Mouse (Mus musculus): ENCODE measurements at regions not wholly inside any gene's neighbourhood (a gene's known extent, or its start where the extent isn't known, plus 50 kb on each side); places are given as distances from the start of the nearest gene placed in this dataset.

DNA sequence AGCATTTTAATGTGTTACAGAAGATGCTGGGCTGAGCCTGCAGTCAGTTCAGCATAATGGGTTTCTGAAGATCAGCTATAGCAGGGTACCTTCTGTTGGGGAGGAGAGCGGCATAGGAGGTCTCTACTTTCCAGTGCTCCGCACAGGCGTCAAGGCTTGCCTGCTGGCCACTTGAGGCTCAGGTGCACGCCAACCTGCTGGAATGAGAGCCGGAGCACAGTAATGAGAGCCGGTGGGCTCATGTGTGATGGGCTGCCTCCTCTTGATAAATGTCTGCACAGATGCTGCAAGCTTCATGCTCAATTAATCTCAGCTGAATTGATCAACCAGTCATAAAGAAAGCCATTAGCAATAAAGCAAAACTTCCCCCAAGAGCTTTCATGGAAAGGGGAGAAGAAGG is 290.6 kb downstream of the Foxo1 start:
- Histone ChIP-seq H3K27me3 (ENCODE audit: control insufficient read depth, insufficient read depth, low read length) (no peaks in the 10 kb centered on the region), H3K4me1 (replicated peaks; ENCODE audit: control insufficient read depth in 2 of 2, insufficient read depth in 2 of 2, low read length in 1 of 2) (peaks cover 0 to 4% of the 10 kb centered on the region in 2 experiments; a peak in 1 of 4 replicates), H3K9me3 (ENCODE audit: control insufficient read depth, low read length) (no peaks in the 10 kb centered on the region), H3K4me2 (ENCODE audit: low read depth) (no peak overlapping the region), H3K27ac (no peak overlapping the region), H3K4me3 (ENCODE audit: insufficient read depth in 1 of 2, low read depth in 2 of 2, low read length in 2 of 2) (no peak overlapping the region), H3K36me3 (replicated peaks; ENCODE audit: control insufficient read depth, insufficient read depth, low read depth) (no peaks in the 10 kb centered on the region), H3K9ac (replicated peaks) (no peak overlapping the region)
- no peak for ATAC-seq (ENCODE audit: insufficient read depth)
- 66% methylated on average over 6 of the region's 6 CpGs for WGBS (ENCODE audit: insufficient replicate concordance)
- no peak for DNase-seq (ENCODE audit: low read depth in 3 of 3, low spot score in 3 of 3)
- TF ChIP-seq CTCF (IDR thresholded peaks at IDR 0.05; ENCODE audit: low read depth) = no peak
- TF ChIP-seq EP300 (IDR thresholded peaks at IDR 0.05; ENCODE audit: low read depth) = no peak

DNA sequence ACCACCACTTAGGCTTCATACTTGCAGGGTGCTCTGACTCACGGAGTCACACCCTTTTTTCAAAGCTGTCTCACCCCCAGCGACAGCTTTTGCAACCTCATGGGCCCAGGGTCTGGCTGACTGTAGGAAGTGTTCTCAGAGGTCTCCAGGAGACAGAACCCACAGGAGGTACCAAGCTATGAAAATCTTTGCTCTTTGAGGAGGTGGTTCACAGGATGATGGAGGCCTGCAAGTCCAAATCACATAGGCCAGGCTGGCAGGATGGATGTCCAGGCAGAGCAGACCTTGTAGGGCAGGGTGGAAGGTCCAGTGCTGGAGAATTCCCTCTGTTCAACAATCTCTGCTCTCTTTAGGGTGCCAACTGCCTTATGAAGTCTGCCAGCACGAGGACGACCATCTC is 289.2 kb downstream of the Foxo1 start:
- Histone ChIP-seq H3K36me3 (replicated peaks; ENCODE audit: control insufficient read depth, insufficient read depth, low read depth) (no peaks in the 10 kb centered on the region), H3K9me3 (ENCODE audit: control insufficient read depth, low read length) (no peaks in the 10 kb centered on the region), H3K27me3 (ENCODE audit: control insufficient read depth, insufficient read depth, low read length) (no peaks in the 10 kb centered on the region), H3K4me1 (replicated peaks; ENCODE audit: control insufficient read depth in 2 of 2, insufficient read depth in 2 of 2, low read length in 1 of 2) (peaks cover 0 to 4% of the 10 kb centered on the region in 2 experiments; a peak in 1 of 4 replicates), H3K9ac (replicated peaks) (no peak overlapping the region), H3K27ac (no peak overlapping the region), H3K4me2 (ENCODE audit: low read depth) (no peak overlapping the region), H3K4me3 (ENCODE audit: insufficient read depth in 1 of 2, low read depth in 2 of 2, low read length in 2 of 2) (no peak overlapping the region)
- no peak for DNase-seq (ENCODE audit: low read depth in 3 of 3, low spot score in 3 of 3)
- 45% methylated on average over 4 of the region's 4 CpGs for whole genome bisulfite sequencing (ENCODE audit: insufficient replicate concordance)
- ATAC-seq (ENCODE audit: insufficient read depth) = no peak
- TF ChIP-seq CTCF (IDR thresholded peaks at IDR 0.05; ENCODE audit: low read depth) (no peak), EP300 (IDR thresholded peaks at IDR 0.05; ENCODE audit: low read depth) (no peak)

DNA sequence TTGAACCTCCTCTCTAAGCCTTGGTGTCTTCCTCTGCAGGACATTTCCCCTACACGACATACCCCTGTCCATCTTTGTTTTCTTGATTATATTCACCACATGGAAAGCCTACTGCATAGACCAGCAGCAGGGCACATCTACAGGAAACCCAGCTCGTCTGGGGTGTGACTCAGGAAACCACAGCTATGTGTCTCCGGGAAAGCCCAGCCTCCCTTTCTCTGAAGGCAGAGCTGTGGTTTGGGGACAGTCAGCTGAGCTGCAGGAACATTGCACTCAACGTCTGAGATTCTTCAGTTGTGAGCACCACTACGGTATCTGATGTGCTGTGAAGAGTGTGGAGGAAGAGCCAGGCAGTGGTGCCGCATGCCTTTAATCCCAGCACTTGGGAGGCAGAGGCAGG is 286.9 kb downstream of the Foxo1 start:
- TF ChIP-seq EP300 (IDR thresholded peaks at IDR 0.05; ENCODE audit: low read depth) = no peak
- TF ChIP-seq CTCF (IDR thresholded peaks at IDR 0.05; ENCODE audit: low read depth) = no peak
- 10% methylated on average over 6 of the region's 6 CpGs for WGBS (ENCODE audit: insufficient replicate concordance)
- peak in 1 of 3 experiments; percentile 13 for DNase-seq (ENCODE audit: low read depth in 3 of 3, low spot score in 3 of 3)

DNA sequence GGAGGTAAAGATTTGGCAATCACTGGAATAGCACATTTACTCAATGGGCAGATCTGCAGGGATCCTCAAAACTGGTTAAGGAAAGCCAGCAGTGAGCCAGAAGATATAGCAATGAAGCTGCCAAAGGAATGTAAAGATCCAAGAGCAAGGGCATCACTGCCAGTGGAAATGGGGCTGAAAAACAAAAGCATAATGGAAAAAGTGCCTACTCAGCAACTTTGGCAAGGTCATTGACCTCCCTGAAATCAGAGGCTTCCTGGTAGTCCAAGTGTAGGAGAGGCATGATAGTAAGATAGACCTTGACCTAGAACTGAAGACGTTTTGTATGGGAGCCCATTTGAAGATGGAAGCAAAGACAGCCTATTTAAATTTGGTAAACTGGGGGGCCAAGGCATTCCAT is 286.4 kb downstream of the Foxo1 start:
- TF ChIP-seq CTCF (IDR thresholded peaks at IDR 0.05; ENCODE audit: low read depth) = no peak
- H3K4me1 ChIP-seq (replicated peaks; ENCODE audit: control insufficient read depth in 2 of 2, insufficient read depth in 2 of 2, low read length in 1 of 2) = peaks cover 0 to 4% of the 10 kb centered on the region in 2 experiments; a peak in 1 of 4 replicates
- no peaks in the 10 kb centered on the region for H3K27me3 ChIP-seq (ENCODE audit: control insufficient read depth, insufficient read depth, low read length)
- no peak overlapping the region for H3K27ac ChIP-seq
- no peak overlapping the region for H3K4me3 ChIP-seq (ENCODE audit: insufficient read depth in 1 of 2, low read depth in 2 of 2, low read length in 2 of 2)
- DNase-seq (ENCODE audit: low read depth in 3 of 3, low spot score in 3 of 3) = no peak
- H3K4me2 ChIP-seq (ENCODE audit: low read depth) = no peak overlapping the region
- no peak for ATAC-seq (ENCODE audit: insufficient read depth)
- no peaks in the 10 kb centered on the region for H3K36me3 ChIP-seq (replicated peaks; ENCODE audit: control insufficient read depth, insufficient read depth, low read depth)
- WGBS (ENCODE audit: insufficient replicate concordance) = 30% methylated on average over 1 of the region's 1 CpGs
- H3K9me3 ChIP-seq (ENCODE audit: control insufficient read depth, low read length) = no peaks in the 10 kb centered on the region
- H3K9ac ChIP-seq (replicated peaks) = no peak overlapping the region

More for the DNA sequence above, 286.9 kb downstream of the Foxo1 start:
- H3K27ac ChIP-seq = no peak overlapping the region
- H3K4me2 ChIP-seq (ENCODE audit: low read depth) = no peak overlapping the region
- no peaks in the 10 kb centered on the region for H3K27me3 ChIP-seq (ENCODE audit: control insufficient read depth, insufficient read depth, low read length)
- H3K4me1 ChIP-seq (replicated peaks; ENCODE audit: control insufficient read depth in 2 of 2, insufficient read depth in 2 of 2, low read length in 1 of 2) = peaks cover 0 to 4% of the 10 kb centered on the region in 2 experiments; a peak in 1 of 4 replicates
- no peak for ATAC-seq (ENCODE audit: insufficient read depth)
- H3K9ac ChIP-seq (replicated peaks) = no peak overlapping the region
- no peaks in the 10 kb centered on the region for H3K9me3 ChIP-seq (ENCODE audit: control insufficient read depth, low read length)
- H3K36me3 ChIP-seq (replicated peaks; ENCODE audit: control insufficient read depth, insufficient read depth, low read depth) = no peaks in the 10 kb centered on the region
- H3K4me3 ChIP-seq (ENCODE audit: insufficient read depth in 1 of 2, low read depth in 2 of 2, low read length in 2 of 2) = no peak overlapping the region

DNA sequence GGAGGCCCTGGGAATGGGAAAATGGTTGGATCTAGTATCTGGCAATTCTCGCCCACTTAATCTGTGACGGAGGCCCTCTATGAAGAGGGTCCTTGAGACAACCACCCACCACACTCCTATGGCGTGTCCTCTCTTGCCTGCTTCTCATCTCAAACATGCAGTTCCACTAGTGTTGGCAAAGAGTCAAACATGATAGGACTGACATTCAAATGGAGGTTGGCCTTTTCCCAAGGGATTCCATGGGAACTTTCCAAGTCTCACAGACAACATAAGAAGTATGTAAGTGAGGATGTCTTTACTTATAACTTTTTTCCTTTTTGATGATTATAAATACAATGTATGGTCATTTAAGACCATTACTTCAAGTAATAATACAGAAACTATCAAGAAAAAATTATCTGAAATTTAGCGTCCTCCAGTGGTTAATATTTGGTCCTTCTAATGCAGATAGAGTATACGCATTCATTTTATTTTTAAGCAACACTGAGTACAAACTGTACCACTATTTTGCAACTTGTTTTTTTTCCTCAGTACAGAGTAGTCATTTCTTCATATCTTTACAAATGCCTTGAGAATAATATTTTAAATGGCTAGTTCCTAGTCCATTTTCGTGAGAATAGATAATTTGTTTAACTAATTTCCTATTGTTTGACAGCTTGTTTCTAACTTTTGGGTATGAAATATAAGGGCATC is 280.2 kb downstream of the Foxo1 start:
- ATAC-seq (ENCODE audit: insufficient read depth) = no peak
- no peak overlapping the region for H3K9ac ChIP-seq (replicated peaks)
- no peak for DNase-seq (ENCODE audit: low read depth in 3 of 3, low spot score in 3 of 3)
- H3K27ac ChIP-seq = no peak overlapping the region
- H3K27me3 ChIP-seq (ENCODE audit: control insufficient read depth, insufficient read depth, low read length) = no peaks in the 10 kb centered on the region
- 70% methylated on average over 6 of the region's 6 CpGs for WGBS (ENCODE audit: insufficient replicate concordance)
- no peaks in the 10 kb centered on the region for H3K36me3 ChIP-seq (replicated peaks; ENCODE audit: control insufficient read depth, insufficient read depth, low read depth)
- H3K4me3 ChIP-seq (ENCODE audit: insufficient read depth in 1 of 2, low read depth in 2 of 2, low read length in 2 of 2) = no peak overlapping the region
- TF ChIP-seq EP300 (IDR thresholded peaks at IDR 0.05; ENCODE audit: low read depth) (no peak), CTCF (IDR thresholded peaks at IDR 0.05; ENCODE audit: low read depth) (no peak)
- no peak overlapping the region for H3K4me2 ChIP-seq (ENCODE audit: low read depth)
- no peaks in the 10 kb centered on the region for H3K9me3 ChIP-seq (ENCODE audit: control insufficient read depth, low read length)
- H3K4me1 ChIP-seq (replicated peaks; ENCODE audit: control insufficient read depth in 2 of 2, insufficient read depth in 2 of 2, low read length in 1 of 2) = peaks cover 0 to 3% of the 10 kb centered on the region in 2 experiments; a peak in 1 of 4 replicates
